Mouse (Mus musculus): Measurements from ENCODE around the gene Zfp658.

Zfp658 gene

DNA sequence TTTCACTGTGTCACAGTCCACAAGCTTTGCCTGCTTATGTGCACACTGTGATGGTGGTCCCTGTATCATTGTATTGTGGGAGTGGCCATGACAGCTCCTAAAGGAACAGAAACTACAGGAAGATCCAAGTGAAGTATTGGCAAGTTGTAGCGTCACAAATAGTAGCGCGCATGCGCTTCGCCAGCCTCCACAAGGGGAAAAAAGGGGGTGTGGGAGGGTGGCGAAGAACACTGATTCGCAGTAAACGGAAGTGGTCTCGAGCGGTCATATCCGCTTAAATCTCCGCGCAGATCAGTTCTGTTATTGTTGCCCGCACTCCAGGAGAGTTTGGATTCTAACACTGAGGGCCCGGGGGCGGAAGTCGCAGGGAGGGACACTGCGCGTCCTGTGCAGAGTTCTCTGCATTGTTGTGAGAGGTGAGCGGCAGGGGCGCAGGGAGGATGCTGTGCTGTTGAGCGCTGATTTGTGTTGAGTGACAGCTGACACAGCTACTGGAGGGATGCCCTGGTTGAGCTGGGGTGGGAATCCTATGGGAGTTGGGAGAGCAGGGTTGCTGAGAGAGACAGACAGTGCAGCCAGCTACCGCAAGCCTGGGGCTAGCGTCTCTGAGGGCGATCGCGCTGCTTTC is at the start of gene Zfp658:
TSS of gene Zfp658 (plus strand) at position 251 of the 628 bp plus-strand sequence.
- DNase-seq = peak; percentile 92

DNA sequence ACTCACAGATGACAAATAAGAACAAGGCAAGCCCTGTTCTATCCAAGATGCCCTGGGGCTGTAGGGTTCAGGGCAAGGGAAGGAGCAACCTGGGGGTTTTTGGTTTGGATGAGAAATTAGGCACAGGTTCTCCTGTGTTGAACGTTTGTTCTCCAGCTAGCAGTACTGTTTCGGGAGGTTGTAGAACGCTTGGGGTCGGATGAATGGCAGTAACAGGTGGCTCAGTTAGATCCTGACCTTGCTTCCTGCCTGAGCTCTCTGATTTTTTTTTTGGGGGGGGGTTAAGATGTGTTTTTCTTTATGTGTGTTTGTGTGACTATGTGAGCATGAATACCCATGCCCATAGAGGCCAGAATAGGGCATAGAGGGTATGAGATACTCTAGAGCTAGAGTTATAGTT is 49.5 kb upstream of the Zfp658 start:
- no peak for DNase-seq

DNA sequence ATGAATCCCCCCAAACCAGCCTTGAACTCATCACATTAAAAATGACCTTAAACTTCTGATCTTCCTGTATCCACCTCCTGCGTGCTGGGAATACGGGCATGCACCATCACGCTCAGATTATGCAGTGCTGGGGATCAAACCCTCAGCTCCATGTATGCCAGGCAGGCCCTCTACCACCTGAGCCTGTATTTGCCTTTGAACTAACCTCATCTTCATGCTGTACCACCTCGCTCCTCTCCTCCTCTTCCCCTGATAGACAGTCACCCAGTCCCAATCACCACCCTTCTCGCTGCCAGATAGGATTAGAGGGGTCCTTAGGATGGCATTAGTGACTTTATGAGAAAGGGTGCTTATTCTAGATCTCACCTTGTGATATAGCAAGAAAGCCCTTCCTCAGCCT is 47.0 kb upstream of the Zfp658 start:
- DNase-seq = no peak

- DNase-seq = no peak
Measured at GRCm38 (mm10) chr7:43518341-43518740, 43.7 kb upstream of the Zfp658 start.

GRCm38 (mm10) chr7:43522776-43523175 is 39.3 kb upstream of the Zfp658 start:
- no peak for DNase-seq

DNA sequence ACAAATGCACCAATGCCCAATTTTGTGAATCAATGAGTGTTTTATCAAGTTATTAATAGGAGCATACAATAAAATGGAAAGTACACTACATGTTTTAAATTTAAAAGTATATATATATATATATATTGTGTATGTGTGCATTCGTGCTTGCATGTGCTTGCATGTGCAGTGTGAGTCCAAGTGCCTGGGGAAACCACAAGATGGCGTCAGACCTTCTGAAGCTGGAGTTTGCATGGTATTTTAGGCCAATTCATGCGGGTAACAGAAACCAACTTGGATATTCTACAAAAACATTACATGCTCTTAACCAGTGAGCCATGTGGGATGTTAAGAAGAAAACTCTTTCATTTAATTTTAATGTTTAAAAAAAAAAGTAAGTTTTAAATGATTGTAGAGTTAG is 36.7 kb upstream of the Zfp658 start:
- DNase-seq = no peak

DNA sequence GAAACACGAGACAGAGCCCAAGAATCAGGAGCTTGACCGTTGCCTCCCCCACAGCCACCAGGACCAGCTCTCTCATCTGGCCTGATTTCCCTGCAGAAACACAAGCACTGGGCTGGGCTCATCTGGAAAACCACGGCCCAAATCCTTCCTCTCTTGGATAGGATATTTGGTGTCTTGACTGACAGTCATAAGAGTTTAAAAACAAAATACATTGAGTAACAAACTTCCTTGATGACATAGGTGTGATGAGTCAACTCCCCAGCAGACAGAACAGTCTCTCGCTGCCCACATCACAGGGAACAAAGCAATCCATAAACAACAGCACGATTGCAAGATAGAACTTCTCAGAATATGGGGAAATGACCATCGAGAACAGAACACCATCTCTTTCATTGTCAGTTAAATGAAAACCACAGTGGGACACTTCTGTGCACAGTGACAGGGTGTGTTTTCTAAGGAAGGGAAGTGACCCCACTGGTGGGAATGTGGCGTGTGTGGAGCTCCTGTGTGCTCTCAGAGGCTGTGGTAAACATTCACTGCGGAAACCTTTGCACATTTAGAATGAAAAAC is 31.8 kb upstream of the Zfp658 start:
- DNase-seq = no peak

DNA sequence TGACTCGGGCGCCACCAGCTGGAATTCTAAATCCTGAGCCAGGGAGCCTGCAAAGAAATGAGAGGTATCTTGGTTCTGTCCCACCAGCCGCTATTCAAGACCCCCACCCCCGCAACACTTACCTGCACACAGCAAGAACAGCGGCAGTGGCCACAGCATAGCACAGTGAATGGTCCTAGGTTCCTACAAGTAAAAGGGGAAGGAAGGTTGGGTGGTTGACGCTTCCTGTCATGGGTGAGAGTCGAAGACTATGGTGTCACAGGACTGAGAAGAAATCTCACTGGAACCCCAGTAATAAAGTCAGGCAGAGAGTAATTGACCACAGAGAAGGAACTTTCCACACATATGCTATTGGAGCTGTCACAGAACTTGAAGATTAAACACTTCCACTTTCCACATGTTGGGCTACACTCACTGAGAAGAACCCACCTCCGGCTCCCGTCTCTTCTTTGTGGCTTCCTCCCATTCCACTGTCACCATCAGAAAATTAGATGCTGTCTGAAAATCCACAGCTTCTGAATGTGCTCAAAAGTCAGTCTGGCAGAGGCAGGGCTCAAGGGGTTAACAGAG is 29.0 kb upstream of the Zfp658 start:
- DNase-seq = no peak

DNA sequence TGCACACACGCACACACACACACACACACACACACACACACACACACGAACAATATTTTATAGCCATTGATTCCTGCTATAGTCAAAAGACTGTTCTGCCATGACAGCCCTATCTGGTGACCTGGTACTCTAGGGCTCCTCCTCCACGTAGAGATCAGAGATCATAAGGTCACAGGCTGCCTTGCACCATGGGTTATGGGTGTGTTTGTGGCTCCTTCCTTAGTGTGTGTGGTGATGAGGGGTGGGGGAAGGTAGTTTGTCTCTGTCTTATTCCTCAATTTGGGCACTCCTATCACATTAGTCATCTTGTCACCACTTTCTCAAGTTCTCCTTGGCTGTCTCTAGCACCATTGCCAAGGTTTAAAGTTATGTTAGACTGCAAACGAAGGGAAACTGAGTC is 23.5 kb upstream of the Zfp658 start:
- no peak for DNase-seq

- no peak for DNase-seq
Measured at GRCm38 (mm10) chr7:43544225-43544977, 17.7 kb upstream of the Zfp658 start, which contains the start of gene Cd33. TSS of gene Cd33 (minus strand) at chr7:43544428.

- no peak for DNase-seq
Measured at GRCm38 (mm10) chr7:43545656-43546545, 16.2 kb upstream of the Zfp658 start.

- no peak for DNase-seq
Measured at GRCm38 (mm10) chr7:43547666-43548065, 14.4 kb upstream of the Zfp658 start.

DNA sequence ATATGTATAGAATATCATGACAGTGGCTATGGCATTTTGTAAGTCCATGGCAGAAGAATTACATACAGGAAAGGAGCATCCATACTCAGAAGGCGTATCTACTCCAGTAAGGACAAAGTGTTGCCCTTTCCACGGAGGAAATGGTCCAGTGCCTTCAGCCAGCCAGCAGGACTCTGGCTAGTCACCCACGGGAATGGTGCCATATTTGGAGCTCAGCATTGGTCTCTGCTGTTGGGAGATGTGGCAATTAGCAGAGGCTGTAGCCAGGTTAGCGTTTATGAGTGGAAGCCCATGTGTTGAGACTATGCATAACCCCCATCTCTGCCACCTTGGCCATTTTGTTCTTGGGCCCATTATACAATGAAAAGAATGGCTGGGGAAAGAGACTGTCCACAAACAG is 13.8 kb upstream of the Zfp658 start:
- no peak for DNase-seq

DNA sequence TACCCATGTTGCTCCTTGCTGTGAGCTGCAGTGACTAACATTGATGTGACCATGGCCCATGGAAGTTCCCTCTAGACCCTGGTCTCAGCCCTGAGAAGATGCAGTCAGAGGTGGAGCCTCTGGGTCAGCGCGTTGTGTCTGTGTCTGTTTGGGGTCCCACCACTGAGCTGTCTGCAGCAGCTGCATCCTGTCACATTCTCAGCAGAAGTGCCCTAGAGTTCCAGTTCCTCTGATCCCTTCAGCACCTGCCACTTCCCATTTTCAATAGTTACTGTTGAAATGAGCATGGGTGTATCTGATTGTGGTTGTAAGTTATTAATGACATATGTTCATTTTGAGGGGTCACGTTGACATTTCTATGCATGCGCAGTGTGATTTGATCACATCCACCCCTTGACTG is 8.9 kb upstream of the Zfp658 start:
- peak; percentile 18 for DNase-seq

DNA sequence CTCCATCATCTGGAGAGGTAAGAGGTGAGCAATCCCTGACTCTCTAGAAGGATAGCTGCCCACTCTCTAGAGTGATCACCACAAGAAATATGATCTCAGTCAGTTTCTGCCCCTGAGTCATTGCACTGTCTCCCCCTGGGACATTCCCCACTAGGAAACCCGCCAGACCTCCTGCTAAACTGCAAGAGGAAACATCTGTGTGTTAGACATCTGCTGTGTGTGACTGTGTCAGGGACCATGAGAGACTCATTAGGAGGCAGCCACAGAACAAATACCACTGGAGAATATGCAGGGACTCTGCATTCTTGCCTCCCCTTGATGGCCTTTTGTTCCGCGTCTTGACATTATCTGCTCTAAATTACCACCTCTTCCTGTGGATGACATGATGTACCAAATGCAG is 7.5 kb upstream of the Zfp658 start:
- peak; percentile 71 for DNase-seq

- DNase-seq = no peak
Measured at GRCm38 (mm10) chr7:43555351-43555750, 6.7 kb upstream of the Zfp658 start.

DNA sequence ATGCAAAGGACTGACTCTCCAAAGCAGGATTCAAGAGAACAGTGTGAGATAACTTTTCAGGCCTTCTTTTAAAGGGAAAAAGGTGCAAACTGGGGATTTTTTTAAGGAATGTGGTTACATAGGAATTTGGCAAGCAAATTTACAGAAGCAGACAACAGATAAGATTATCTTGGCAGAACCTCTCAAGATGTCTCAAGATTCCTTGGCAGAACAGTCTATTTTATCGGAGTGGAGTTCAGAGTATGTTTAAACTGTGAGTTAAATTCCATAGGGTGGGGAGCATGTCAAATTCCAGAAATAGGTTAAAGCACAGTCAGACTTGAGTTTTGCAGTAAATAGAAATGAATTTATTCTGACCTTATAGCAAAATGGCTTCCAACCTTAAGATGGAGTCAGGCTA is 5.2 kb upstream of the Zfp658 start:
- no peak for DNase-seq

DNA sequence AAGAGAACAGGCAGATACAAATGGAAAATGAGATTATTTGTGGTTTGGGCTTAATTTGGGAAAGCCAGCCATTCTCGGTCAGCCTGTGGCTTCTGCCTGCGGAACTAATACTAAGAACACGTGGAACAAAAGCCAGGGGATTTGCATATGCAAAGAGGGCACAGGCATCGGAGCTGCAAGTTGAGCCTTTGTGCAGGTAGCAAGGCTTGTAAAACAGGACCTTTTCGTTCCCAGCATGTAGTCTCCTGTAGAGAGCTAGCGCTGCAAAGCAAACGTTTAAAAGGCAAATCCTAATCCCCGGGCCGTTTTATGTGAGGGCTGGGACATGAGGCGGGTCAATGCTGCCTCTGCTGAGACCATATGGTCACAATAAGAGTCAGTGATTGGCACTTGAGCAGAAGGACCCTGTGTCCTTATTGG is 605 bp downstream of the Zfp658 start:
- DNase-seq = no peak

DNA sequence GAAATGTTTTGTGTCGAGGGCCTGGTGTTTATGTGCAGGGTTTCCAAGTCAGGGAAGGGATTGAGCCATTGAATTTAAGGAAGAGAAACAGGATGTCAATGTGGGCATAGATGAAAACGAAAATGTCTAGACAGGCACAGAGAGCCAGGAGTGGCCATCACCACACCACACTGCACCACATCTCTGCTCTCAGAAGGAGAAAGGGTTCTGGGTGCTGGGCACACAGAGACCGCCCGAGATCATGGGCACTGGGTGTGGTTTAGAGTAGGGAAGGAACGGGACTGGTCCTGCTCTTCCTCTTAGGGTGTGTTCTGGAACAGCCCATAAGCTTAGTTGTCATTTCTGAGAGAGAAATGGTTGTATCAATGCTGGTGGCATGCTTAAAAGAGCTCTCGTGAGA is 1.2 kb downstream of the Zfp658 start:
- DNase-seq = no peak

DNA sequence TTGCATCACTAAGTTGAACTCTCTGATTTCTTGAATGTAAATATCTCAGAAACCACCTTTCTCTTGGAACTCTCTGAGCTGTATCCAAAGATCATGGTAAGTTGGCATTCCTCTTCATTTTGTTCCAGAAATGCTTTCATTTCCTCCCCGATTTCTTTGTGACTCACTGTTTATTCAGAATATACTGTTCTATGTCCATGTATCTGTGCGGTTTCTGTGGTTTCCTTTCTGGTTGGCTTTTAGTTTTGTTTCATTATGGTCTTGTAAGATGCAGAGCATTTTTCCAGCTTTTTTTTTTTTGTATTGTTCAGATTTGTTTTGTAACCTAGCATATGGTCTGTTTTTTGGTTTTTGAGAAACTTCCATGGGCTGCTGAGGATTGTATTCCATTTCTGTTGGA is 9.2 kb downstream of the Zfp658 start:
- DNase-seq = no peak

GRCm38 (mm10) chr7:43579440-43580171 is 17.6 kb downstream of the Zfp658 start, which contains the start of gene Zfp719:
TSS of gene Zfp719 (plus strand) at chr7:43579610.
- DNase-seq = peak; percentile 95

DNA sequence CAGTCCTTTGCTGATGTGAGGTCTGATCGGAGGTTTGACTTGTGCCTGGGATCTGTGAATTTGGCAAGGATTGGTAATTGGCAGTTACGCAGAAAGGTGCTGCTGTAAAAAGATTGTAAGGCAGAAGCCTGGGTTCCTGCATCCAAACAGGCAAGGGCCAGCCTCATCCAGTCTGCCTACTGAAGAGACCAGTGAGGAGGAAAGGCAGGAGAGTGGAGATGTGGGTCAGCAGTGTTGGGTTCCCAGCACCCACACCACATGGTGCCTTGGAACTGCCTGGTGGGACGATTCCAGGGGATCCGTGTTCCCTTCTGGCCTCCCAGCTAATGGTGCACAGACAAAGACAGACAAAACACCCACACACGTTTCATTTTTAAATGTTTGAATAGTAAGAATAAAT is 18.5 kb downstream of the Zfp658 start:
- no peak for DNase-seq
